Mouse (Mus musculus): ENCODE data around the gene Apol9b. TPM values are rescaled to one million over a fixed set of nuclear protein-coding genes. Genes with fewer than 3 reads are reported as not detected.

Gene Apol9b
- polyA plus RNA-seq (2014; fragmentation: Illumina TruSeq; extraction: RNeasy Lipid Tissue Mini Kit (QIAGEN cat#74804); ENCODE audit: low read depth, low replicate concordance): not detected

DNA sequence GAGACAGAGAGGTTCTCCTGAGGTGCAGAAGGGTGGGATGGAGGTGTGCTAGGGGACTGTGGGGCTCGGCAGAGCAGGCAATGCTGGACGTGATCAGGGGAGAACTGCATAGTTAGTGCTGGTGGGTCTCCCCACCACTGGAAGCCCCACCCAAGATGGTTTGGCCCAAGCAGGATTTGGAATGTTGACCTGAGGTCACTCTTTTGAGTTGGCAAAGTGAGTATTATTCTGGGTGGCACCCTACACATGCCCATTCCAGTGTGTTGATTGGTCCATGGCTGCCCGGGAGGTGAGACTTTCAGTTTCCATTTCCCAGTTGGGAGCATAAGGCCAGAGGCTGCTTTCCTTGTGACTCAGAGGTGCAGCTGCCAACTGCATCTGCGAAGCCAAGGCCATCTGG lies at the start of gene Apol9b:
TSS of gene Apol9b (plus strand) at position 301 of the 400 bp plus-strand sequence.

DNA sequence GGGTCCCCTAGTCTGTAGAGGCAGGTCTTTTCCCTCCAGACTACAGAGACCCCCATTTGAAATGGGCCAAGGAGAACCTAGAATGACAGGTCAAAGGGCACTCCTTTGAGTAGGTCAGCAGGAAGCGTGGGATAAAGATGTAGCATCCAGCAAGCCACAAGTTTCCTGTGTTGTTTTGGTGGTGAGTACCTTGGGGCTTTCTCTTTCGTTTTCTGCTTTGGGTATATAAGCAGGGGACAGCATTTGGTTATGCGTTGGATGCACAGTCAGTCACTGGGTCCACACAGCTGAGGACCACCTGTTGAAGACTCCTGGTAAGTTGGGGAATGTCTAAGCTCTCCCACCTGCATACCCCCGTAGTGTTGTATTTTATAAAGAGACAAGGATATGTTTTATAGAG lies 30.2 kb upstream of the Apol9b start, which contains the start of gene Apol7e:
TSS of gene Apol7e (plus strand) at position 202 of the 400 bp plus-strand sequence.

DNA sequence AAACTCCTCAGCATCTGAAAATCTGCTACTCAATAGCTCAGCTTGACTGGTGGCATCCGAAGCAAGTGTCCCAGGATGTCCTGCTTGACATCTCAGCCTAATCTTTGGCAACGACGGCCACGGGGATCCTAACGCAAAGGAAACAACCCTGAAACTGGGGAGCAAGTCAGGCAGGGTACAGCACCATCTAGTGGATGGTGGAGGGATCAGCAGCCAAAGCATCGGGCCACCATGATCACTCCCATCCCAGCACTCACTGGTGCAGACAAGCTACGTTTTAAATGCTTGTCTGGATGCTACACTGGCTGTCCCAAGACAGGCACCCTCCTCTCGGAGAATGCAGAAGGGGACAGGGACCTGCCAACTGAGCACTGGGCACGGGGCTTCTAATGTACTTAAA lies 28.0 kb downstream of the Apol9b start, which contains the start of gene Apol8:
TSS of gene Apol8 (minus strand) at position 156 of the 400 bp plus-strand sequence.

Other genes starting within 250 kb of the Apol9b start
- gene Apol11a, start 220.8 kb upstream of the Apol9b start, polyA plus RNA-seq (2014; fragmentation: Illumina TruSeq; extraction: RNeasy Lipid Tissue Mini Kit (QIAGEN cat#74804); ENCODE audit: low read depth, low replicate concordance): 0.21 TPM
- gene Apol7c, start 195.7 kb upstream of the Apol9b start, polyA plus RNA-seq (2014; fragmentation: Illumina TruSeq; extraction: RNeasy Lipid Tissue Mini Kit (QIAGEN cat#74804); ENCODE audit: low read depth, low replicate concordance): 2.1 TPM
- 191 TPM for gene 1700025B11Rik, start 167.1 kb upstream of the Apol9b start, polyA plus RNA-seq (2014; fragmentation: Illumina TruSeq; extraction: RNeasy Lipid Tissue Mini Kit (QIAGEN cat#74804); ENCODE audit: low read depth, low replicate concordance)
- gene Apol10b, start 132.9 kb upstream of the Apol9b start, polyA plus RNA-seq (2014; fragmentation: Illumina TruSeq; extraction: RNeasy Lipid Tissue Mini Kit (QIAGEN cat#74804); ENCODE audit: low read depth, low replicate concordance): 0.53 TPM
- gene Gm36245, start 129.8 kb upstream of the Apol9b start, polyA plus RNA-seq (2014; fragmentation: Illumina TruSeq; extraction: RNeasy Lipid Tissue Mini Kit (QIAGEN cat#74804); ENCODE audit: low read depth, low replicate concordance): not detected
- gene Apol11b, start 85.8 kb upstream of the Apol9b start, polyA plus RNA-seq (2014; fragmentation: Illumina TruSeq; extraction: RNeasy Lipid Tissue Mini Kit (QIAGEN cat#74804); ENCODE audit: low read depth, low replicate concordance): not detected
- gene Apol7e, start 30.2 kb upstream of the Apol9b start, polyA plus RNA-seq (2014; fragmentation: Illumina TruSeq; extraction: RNeasy Lipid Tissue Mini Kit (QIAGEN cat#74804); ENCODE audit: low read depth, low replicate concordance): not detected
- gene Apol8, start 28.0 kb downstream of the Apol9b start, polyA plus RNA-seq (2014; fragmentation: Illumina TruSeq; extraction: RNeasy Lipid Tissue Mini Kit (QIAGEN cat#74804); ENCODE audit: low read depth, low replicate concordance): not detected
- 1.1 TPM for gene Myh9, start 113.1 kb downstream of the Apol9b start, polyA plus RNA-seq (2014; fragmentation: Illumina TruSeq; extraction: RNeasy Lipid Tissue Mini Kit (QIAGEN cat#74804); ENCODE audit: low read depth, low replicate concordance)
- 28.1 TPM for gene Txn2, start 200.0 kb downstream of the Apol9b start, polyA plus RNA-seq (2014; fragmentation: Illumina TruSeq; extraction: RNeasy Lipid Tissue Mini Kit (QIAGEN cat#74804); ENCODE audit: low read depth, low replicate concordance)
- gene Foxred2, start 227.7 kb downstream of the Apol9b start, polyA plus RNA-seq (2014; fragmentation: Illumina TruSeq; extraction: RNeasy Lipid Tissue Mini Kit (QIAGEN cat#74804); ENCODE audit: low read depth, low replicate concordance): 0.76 TPM
- 40.3 TPM for gene Eif3d, start 241.8 kb downstream of the Apol9b start, polyA plus RNA-seq (2014; fragmentation: Illumina TruSeq; extraction: RNeasy Lipid Tissue Mini Kit (QIAGEN cat#74804); ENCODE audit: low read depth, low replicate concordance)

All from testis, adult 10 weeks (tissue).